Mouse (Mus musculus): ENCODE data around the gene Tacr2.

DNA sequence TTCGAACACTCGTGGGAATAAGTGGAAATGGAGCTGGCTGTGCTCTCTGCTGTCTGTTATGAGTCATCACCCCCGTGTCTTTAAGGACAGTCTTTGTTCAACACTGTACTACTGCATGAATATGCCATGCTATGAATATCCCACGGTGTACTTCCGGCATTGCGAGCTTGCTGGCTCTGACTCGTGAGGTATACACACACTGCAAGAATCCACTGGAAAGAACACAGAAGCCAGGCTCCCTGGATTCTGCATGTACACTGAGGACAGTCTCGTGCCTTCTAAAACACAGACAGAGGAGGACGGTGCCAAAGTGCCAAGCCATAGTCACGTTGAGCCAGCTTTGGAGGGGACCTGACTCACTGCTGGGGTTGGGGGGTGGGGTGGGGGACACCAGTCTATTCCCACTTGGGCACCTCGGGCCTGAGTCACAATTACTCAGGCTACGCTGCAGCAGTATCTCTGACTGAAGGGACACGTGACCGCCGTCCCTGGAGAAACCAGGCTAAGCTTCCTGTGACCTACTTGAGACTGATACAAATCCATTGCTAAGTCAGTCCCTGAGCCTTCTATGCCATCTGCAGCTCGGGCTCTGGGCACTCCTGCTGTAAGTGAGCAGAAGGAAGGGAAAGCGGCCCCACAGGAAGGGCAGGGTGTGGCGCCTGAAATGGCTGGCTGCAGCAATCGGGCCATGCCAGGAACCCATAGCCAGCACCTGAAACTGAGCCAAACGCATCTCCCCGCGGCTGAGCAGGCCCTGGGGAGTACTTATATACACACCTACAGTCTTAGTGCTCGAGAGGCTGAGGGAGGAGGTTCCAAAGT lies 48.0 kb downstream of the Tacr2 start:
- no peak for TF ChIP-seq CTCF (IDR thresholded peaks at IDR 0.05; ENCODE audit: extremely low read depth, insufficient read depth, low read length)
- TF ChIP-seq POLR2A (IDR thresholded peaks at IDR 0.05; ENCODE audit: extremely low read depth, insufficient read depth, low read length) = no peak

Measured in cortical plate, adult 2 months (tissue).